Mouse (Mus musculus): ENCODE data around the gene Tbca.
A peak's percentile ranks its signal among the peaks of the same experiment; 100 is the strongest.

Gene Tbca

GRCm38 (mm10) chr13:94882221-94882620, 93.5 kb downstream of the Tbca start:
- H3K36me3 ChIP-seq (ENCODE audit: control insufficient read depth, insufficient read depth, low read length, poor library complexity, severe bottlenecking), result no peaks in the 10 kb centered on the region
- peaks cover 2% of the 10 kb centered on the region for H3K27me3 ChIP-seq (ENCODE audit: control insufficient read depth, insufficient read depth, low read length, poor library complexity, severe bottlenecking)
- DNase-seq (ENCODE audit: low read depth, low spot score), result no peak

- peak; percentile 2 for DNase-seq (ENCODE audit: low read depth, low spot score)
- Histone ChIP-seq H3K36me3 (ENCODE audit: control insufficient read depth, insufficient read depth, low read length, poor library complexity, severe bottlenecking) (no peaks in the 10 kb centered on the region), H3K27me3 (ENCODE audit: control insufficient read depth, insufficient read depth, low read length, poor library complexity, severe bottlenecking) (peaks cover 2% of the 10 kb centered on the region)
Observed at GRCm38 (mm10) chr13:94882711-94883145, 94.0 kb downstream of the Tbca start.

- Histone ChIP-seq H3K27me3 (ENCODE audit: control insufficient read depth, insufficient read depth, low read length, poor library complexity, severe bottlenecking) (peaks cover 2% of the 10 kb centered on the region), H3K36me3 (ENCODE audit: control insufficient read depth, insufficient read depth, low read length, poor library complexity, severe bottlenecking) (no peaks in the 10 kb centered on the region)
- DNase-seq (ENCODE audit: low read depth, low spot score), result peak; percentile 22
Observed at GRCm38 (mm10) chr13:94883163-94883965, 94.7 kb downstream of the Tbca start.

GRCm38 (mm10) chr13:94883966-94884960, 95.6 kb downstream of the Tbca start:
- Histone ChIP-seq H3K27me3 (ENCODE audit: control insufficient read depth, insufficient read depth, low read length, poor library complexity, severe bottlenecking) (peaks cover 2% of the 10 kb centered on the region), H3K36me3 (ENCODE audit: control insufficient read depth, insufficient read depth, low read length, poor library complexity, severe bottlenecking) (no peaks in the 10 kb centered on the region)
- peak; percentile 3 for DNase-seq (ENCODE audit: low read depth, low spot score)

- peaks cover 2% of the 10 kb centered on the region for H3K27me3 ChIP-seq (ENCODE audit: control insufficient read depth, insufficient read depth, low read length, poor library complexity, severe bottlenecking)
- DNase-seq (ENCODE audit: low read depth, low spot score), result peak; percentile 4
Observed at GRCm38 (mm10) chr13:94885291-94886235, 96.9 kb downstream of the Tbca start.

More at GRCm38 (mm10) chr13:94885291-94886235, 96.9 kb downstream of the Tbca start:
- no peaks in the 10 kb centered on the region for H3K36me3 ChIP-seq (ENCODE audit: control insufficient read depth, insufficient read depth, low read length, poor library complexity, severe bottlenecking)

Measured in splenic B cell, adult 2 months (primary cell).